Mouse (Mus musculus): Measurements from ENCODE around the gene Slc12a8. TPM values are rescaled to one million over a fixed set of nuclear protein-coding genes. Genes with fewer than 3 reads are reported as not detected.

Gene Slc12a8
- total and polyA plus RNA-seq, 3 experiments, result 12.2 to 17.4 (median 16.5) TPM

DNA sequence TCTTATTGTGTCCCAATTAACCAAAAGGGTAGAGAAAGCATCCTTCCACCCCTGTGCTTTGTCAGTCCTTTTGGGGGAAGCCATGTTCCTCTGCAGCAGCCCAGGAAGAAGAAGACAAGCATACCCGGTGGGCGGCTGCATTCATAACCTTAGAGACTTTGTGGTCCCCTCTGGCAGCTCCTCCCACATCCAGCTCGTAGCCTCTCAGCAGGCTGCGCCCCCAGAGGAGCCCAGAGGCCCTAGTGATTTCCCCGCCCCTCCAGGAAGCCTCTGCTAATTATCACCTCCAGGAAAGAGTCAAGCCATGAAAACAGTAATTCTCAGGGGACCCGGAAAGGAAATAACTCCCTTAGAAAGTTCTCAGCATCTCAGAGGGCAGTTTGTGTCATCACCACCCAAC lies 188.1 kb downstream of the Slc12a8 start (continued):
- TF ChIP-seq TCF12 (IDR thresholded peaks at IDR 0.05; ENCODE audit: low read depth, low read length), result no peak; the same call in 1 of the 2 replicates
- TF ChIP-seq UBTF (IDR thresholded peaks at IDR 0.05; ENCODE audit: low read depth, low read length), result 0 out of 2 replicates have a peak, but pooled peaks have one; percentile 17
- no peak for TF ChIP-seq JUND (conservative IDR thresholded peaks at IDR 0.05; ENCODE audit: low read depth, low read length)
- no peak; the same call in 1 of the 2 replicates for TF ChIP-seq POLR2AphosphoS2 (IDR thresholded peaks at IDR 0.05; ENCODE audit: low read depth, low read length)
- peak; percentile 42; the same call in 1 of the 2 replicates for TF ChIP-seq CHD2 (IDR thresholded peaks at IDR 0.05; ENCODE audit: low read length)
- peak; percentile 21 for TF ChIP-seq EP300 (IDR thresholded peaks at IDR 0.05; ENCODE audit: low read length)
- no peak; the same call in 1 of the 2 replicates for TF ChIP-seq RAD21 (IDR thresholded peaks at IDR 0.05; ENCODE audit: low read depth, low read length)
- TF ChIP-seq ELF1 (IDR thresholded peaks at IDR 0.05; ENCODE audit: low read depth, low read length), result peak; percentile 73

DNA sequence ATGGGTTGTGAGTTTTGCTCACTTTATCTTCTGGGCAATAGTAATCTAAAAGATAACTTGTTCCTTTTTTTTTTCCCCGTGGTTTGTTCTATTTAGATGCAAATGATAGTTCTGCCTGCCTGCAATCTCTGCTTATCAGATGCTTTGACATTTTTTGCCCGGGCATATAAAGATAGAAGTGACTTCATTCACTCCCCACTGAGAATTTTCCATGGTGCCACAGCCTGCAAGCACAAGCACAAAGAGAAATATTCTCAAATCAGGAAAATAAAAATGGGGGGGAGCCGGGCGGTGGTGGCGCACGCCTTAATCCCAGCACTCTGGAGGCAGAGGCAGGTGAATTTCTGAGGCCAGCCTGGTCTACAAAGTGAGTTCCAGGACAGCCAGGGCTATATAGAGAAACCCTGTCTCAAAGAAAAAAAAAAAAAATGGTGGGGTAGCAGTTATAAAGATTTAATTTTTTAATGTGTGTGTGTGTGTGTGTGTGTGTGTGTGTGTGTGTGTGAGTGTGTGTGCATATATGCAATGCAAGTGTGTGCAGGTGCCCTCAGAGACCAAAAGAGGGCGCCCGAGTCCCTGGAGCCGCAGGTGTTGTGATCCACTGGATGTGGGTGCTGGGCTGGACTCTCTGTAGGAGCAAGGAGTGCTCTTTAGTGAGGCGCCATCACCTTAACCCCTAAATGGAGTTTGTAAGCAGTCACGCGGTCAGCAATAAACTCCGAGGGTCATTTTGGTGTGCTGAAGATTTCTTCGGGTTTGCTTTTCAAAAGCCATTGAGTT lies 189.2 kb downstream of the Slc12a8 start:
- Histone ChIP-seq H3K4me2 (ENCODE audit: insufficient read depth, low read depth, poor library complexity, severe bottlenecking) (no peak overlapping the region), H3K79me2 (replicated peaks; ENCODE audit: control insufficient read depth, extremely low read depth, insufficient read depth, poor library complexity, severe bottlenecking) (peaks cover 93% of the 10 kb centered on the region)
- in situ Hi-C loops (cut with MboI; ENCODE audit: low pct_ligation_motif_present, low pct_unique_long_range_greater_than_20kb, low sequenced_read_pairs), result no loop called here

GRCm38 (mm10) chr16:33708031-33708430 lies 190.9 kb downstream of the Slc12a8 start:
- Histone ChIP-seq H3K36me3 (replicated peaks in 1 of 2; ENCODE audit: control insufficient read depth in 1 of 2, insufficient read depth in 1 of 2, low read length in 1 of 2) (peaks cover 41 to 72% of the 10 kb centered on the region in 2 experiments), H3K4me2 (ENCODE audit: insufficient read depth, low read depth, poor library complexity, severe bottlenecking) (peak overlapping the region; percentile 64), H3K9me3 (replicated peaks; ENCODE audit: low read length) (peaks cover 2% of the 10 kb centered on the region), H3K27ac (ENCODE audit: insufficient read depth, low read depth) (peak overlapping the region; percentile 75), H3K4me3 (replicated peaks in 1 of 3; ENCODE audit: low read depth in 2 of 3, low read length in 2 of 3, poor library complexity in 1 of 3) (no peak overlapping the region), H3K9ac (ENCODE audit: insufficient read depth, low read depth) (0 out of 2 replicates have a peak overlapping the region, but pooled peaks have one; percentile 2), H3K27me3 (replicated peaks) (no peaks in the 10 kb centered on the region), H3K4me1 (ENCODE audit: control insufficient read depth in 1 of 2, insufficient read depth in 2 of 2) (peaks cover 35 to 95% of the 10 kb centered on the region in 2 experiments), H3K79me2 (replicated peaks; ENCODE audit: control insufficient read depth, extremely low read depth, insufficient read depth, poor library complexity, severe bottlenecking) (peaks cover 86% of the 10 kb centered on the region)
- in situ Hi-C loops (cut with MboI; ENCODE audit: low pct_ligation_motif_present, low pct_unique_long_range_greater_than_20kb, low sequenced_read_pairs), result no loop called here
- dilution Hi-C loops (cut with MboI; ENCODE audit: extremely low pct_ligation_motif_present, extremely low pct_unique_long_range_greater_than_20kb, low sequenced_read_pairs), result no loop called here
- peak; percentile 67 for DNase-seq (ENCODE audit: extremely low read depth)
- TF ChIP-seq ZNF384 (IDR thresholded peaks at IDR 0.05; ENCODE audit: low read depth, low read length), result no peak
- TF ChIP-seq IRF4 (IDR thresholded peaks at IDR 0.05; ENCODE audit: low read depth, low read length), result no peak
- no peak for TF ChIP-seq MEF2A (IDR thresholded peaks at IDR 0.05; ENCODE audit: borderline replicate concordance, low read depth, low read length)
- peak; percentile 96 for TF ChIP-seq BHLHE40 (IDR thresholded peaks at IDR 0.05; ENCODE audit: low read depth, low read length)
- no peak; the same call in 1 of the 2 replicates for TF ChIP-seq RCOR1 (conservative IDR thresholded peaks at IDR 0.05; ENCODE audit: low read depth, low read length)
- peak; percentile 78 for TF ChIP-seq MXI1 (IDR thresholded peaks at IDR 0.05; ENCODE audit: low read depth, low read length)
- TF ChIP-seq POLR2A (IDR thresholded peaks at IDR 0.05; ENCODE audit: low read depth, low read length), result peak; percentile 42
- TF ChIP-seq MAX (IDR thresholded peaks at IDR 0.05; ENCODE audit: low read length), result peak; percentile 90
- TF ChIP-seq SIN3A (IDR thresholded peaks at IDR 0.05; ENCODE audit: low read length), result peak; percentile 24; the same call in 1 of the 2 replicates
- TF ChIP-seq CHD1 (IDR thresholded peaks at IDR 0.05; ENCODE audit: low read depth, low read length), result no peak
- TF ChIP-seq GABPA (IDR thresholded peaks at IDR 0.05; ENCODE audit: insufficient replicate concordance, low read depth, low read length), result no peak
- TF ChIP-seq MAZ (IDR thresholded peaks at IDR 0.05; ENCODE audit: low read depth, low read length), result no peak
- no peak for TF ChIP-seq MAFK (IDR thresholded peaks at IDR 0.05; ENCODE audit: insufficient replicate concordance, low read length)
- TF ChIP-seq ZMIZ1 (IDR thresholded peaks at IDR 0.05; ENCODE audit: low read depth, low read length), result no peak; the same call in 1 of the 2 replicates

More for the DNA sequence above, 189.2 kb downstream of the Slc12a8 start:
- Histone ChIP-seq H3K9ac (ENCODE audit: insufficient read depth, low read depth) (no peak overlapping the region), H3K27ac (ENCODE audit: insufficient read depth, low read depth) (no peak overlapping the region), H3K9me3 (replicated peaks; ENCODE audit: low read length) (peaks cover 2% of the 10 kb centered on the region), H3K36me3 (replicated peaks in 1 of 2; ENCODE audit: control insufficient read depth in 1 of 2, insufficient read depth in 1 of 2, low read length in 1 of 2) (peaks cover 29 to 66% of the 10 kb centered on the region in 2 experiments), H3K4me1 (ENCODE audit: control insufficient read depth in 1 of 2, insufficient read depth in 2 of 2) (peaks cover 41 to 90% of the 10 kb centered on the region in 2 experiments), H3K4me3 (replicated peaks in 1 of 3; ENCODE audit: low read depth in 2 of 3, low read length in 2 of 3, poor library complexity in 1 of 3) (no peak overlapping the region), H3K27me3 (replicated peaks) (no peaks in the 10 kb centered on the region)
- dilution Hi-C loops (cut with MboI; ENCODE audit: extremely low pct_ligation_motif_present, extremely low pct_unique_long_range_greater_than_20kb, low sequenced_read_pairs), result no loop called here
- TF ChIP-seq CHD2 (IDR thresholded peaks at IDR 0.05; ENCODE audit: low read length) (no peak), JUND (conservative IDR thresholded peaks at IDR 0.05; ENCODE audit: low read depth, low read length) (no peak), ZNF384 (IDR thresholded peaks at IDR 0.05; ENCODE audit: low read depth, low read length) (no peak; the same call in 1 of the 2 replicates), MEF2A (IDR thresholded peaks at IDR 0.05; ENCODE audit: borderline replicate concordance, low read depth, low read length) (peak; percentile 30; the same call in 1 of the 2 replicates), ETS1 (conservative IDR thresholded peaks at IDR 0.05; ENCODE audit: low read depth, low read length) (no peak; the same call in 1 of the 2 replicates), E2F4 (IDR thresholded peaks at IDR 0.05; ENCODE audit: insufficient replicate concordance, low read depth, low read length) (no peak), CTCF (conservative IDR thresholded peaks at IDR 0.05 in 1 of 2, IDR thresholded peaks at IDR 0.05 in 1 of 2; ENCODE audit: low read depth in 2 of 2, low read length in 2 of 2) (peak in 1 of 2 experiments; percentile 37; a peak in 2 of 4 replicates), USF2 (conservative IDR thresholded peaks at IDR 0.05; ENCODE audit: low read depth, low read length) (no peak), TBP (conservative IDR thresholded peaks at IDR 0.05; ENCODE audit: low read depth, low read length) (no peak), ZMIZ1 (IDR thresholded peaks at IDR 0.05; ENCODE audit: low read depth, low read length) (no peak), USF1 (IDR thresholded peaks at IDR 0.05; ENCODE audit: low read depth, low read length) (no peak), SMC3 (IDR thresholded peaks at IDR 0.05; ENCODE audit: low read depth, low read length) (peak; percentile 28), GABPA (IDR thresholded peaks at IDR 0.05; ENCODE audit: insufficient replicate concordance, low read depth, low read length) (no peak), KAT2A (IDR thresholded peaks at IDR 0.05; ENCODE audit: insufficient replicate concordance, low read length) (0 out of 2 replicates have a peak, but pooled peaks have one; percentile 19), MAX (IDR thresholded peaks at IDR 0.05; ENCODE audit: low read length) (no peak), MAFK (IDR thresholded peaks at IDR 0.05; ENCODE audit: insufficient replicate concordance, low read length) (no peak), TCF12 (IDR thresholded peaks at IDR 0.05; ENCODE audit: low read depth, low read length) (0 out of 2 replicates have a peak, but pooled peaks have one; percentile 27), RAD21 (IDR thresholded peaks at IDR 0.05; ENCODE audit: low read depth, low read length) (peak; percentile 17)
- no peak for DNase-seq (ENCODE audit: extremely low read depth)
